Mouse (Mus musculus) thymus, postnatal 36 days (tissue): Measurements from ENCODE around the gene Nicn1.
"Not testable (repeated sequence)": the region's sequence is repeated elsewhere in the genome, so short reads cannot be mapped to it uniquely, and the experiment has no call there.

ENCODE experiments used
- DNase-seq, 2 experiments: peaks; one replicate each; pipeline ENCODE4 v3.0.0; 2022; ENCODE audit warnings: mixed read lengths in 2 of 2

The Nicn1 gene

DNA sequence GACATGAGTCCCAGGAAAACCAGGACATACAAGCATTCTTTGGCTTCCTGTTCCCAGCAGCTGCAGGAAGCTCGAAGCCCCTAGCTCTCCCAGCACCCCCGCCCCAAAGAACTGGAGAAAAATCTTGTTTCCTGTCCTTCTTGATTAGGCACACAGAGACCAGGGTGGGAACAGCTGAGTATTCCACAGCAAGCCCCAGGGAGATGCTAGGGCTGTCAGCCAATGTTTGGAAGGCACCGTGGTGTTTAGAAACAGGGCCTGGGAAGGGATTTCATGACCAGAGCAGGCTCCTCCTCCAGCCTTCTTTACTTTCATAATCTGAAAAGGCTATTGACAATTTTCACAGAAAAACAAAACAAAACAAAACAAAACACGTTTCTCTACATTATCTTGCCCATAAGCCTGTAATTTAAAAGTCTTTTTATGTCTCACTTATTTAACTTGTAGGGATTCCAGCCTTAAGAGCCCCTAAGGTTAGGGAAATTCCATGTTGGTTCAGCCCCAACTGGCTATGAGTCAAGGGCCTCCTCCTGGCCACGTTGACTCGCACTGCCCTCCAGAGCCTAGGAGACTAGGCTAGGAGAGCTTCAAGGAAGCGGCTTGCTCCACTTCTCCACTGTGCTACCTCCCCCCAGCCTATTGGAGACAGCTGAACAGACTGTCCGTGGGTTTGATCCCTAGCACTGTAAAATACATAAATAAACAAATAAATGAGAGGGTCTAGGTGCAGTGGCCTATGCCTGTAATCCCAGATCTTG is 10.0 kb upstream of the Nicn1 start:
- no peak for DNase-seq

DNA sequence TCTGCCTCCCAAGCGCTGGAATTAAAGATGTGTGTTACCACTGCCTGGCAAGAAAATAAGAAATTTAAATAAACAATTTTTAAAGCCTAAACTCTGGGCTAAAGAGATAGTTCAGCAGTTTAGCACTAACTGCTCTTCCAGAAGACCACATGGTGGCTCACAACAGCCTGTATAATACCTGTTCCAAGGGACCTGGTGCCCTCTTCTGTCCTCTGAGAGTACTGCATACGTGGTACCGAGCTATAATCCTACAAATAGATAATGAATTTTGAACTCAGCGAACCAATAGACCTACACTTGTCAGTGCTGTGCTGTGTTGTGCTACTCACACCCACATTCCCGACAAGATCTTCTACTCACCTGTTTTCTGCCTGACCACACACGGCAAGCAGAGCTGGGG is 5.8 kb upstream of the Nicn1 start:
- peak; percentile 60 to 72 for DNase-seq

DNA sequence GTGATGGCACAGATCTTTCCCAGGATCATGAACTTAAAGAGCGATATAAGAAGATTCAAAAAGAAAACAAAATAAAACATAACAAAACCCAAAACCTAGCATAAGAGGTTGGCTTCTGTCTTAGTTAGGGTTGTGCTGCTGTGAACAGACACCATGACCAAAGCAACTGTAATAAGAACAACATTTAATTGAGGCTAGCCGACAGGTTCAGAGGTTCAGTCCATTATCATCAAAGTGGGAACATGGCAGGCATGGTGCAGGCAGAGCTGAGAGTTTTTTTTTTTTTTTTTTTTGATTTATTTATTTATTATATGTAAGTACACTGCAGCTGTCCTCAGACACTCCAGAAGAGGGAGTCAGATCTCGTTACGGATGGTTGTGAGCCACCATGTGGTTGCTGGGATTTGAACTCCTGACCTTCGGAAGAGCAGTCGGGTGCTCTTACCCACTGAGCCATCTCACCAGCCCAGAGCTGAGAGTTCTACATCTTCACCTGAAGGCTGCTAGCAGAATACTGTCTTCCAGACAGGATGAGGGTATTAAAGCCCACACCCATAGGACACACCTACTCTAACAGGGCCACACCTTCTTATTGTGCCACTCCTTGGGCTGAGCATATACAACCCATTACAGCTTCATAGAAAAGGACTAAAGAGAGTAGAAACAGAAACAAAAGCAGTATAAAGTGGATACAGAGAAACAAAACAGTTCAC is 2.5 kb upstream of the Nicn1 start:
- DNase-seq: not testable (repeated sequence)

DNA sequence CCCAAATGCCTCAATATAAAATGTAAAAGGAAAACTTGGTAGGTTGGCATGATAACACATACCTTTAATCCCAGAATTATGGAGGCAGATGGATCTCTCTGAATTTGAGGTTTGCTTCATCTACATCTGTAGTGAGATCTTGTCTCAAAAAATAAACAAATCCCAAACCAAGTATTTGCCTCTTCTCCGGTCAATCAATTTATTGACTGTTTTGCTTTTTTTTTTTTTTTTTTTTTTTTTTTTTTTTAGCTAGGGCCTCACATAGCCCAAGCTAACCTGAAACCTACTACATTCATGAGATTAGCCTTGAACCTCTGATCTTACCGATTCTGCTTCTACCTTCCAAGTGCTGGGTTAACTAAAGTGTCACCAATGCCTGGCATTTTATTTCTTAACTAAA is 882 bp upstream of the Nicn1 start:
- DNase-seq: no peak

DNA sequence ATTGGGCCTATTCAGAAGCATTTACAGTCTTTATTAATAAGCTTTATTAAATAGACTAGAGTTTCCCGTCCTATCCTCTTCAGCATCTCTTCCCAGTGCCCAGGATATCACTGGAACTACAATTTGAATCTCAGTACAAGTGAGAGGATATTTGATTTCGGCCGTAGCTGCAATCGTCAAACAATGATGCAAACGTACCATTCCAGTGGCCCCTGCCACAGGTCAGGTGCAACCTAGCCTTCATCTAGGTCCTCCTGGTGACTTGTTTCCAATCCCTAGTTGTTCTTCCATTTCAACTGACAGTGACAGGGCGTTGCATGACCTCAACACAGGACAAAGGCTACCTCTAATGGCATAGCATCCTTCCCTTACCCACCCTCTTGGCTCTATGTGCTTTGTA is 544 bp downstream of the Nicn1 start:
- no peak for DNase-seq

DNA sequence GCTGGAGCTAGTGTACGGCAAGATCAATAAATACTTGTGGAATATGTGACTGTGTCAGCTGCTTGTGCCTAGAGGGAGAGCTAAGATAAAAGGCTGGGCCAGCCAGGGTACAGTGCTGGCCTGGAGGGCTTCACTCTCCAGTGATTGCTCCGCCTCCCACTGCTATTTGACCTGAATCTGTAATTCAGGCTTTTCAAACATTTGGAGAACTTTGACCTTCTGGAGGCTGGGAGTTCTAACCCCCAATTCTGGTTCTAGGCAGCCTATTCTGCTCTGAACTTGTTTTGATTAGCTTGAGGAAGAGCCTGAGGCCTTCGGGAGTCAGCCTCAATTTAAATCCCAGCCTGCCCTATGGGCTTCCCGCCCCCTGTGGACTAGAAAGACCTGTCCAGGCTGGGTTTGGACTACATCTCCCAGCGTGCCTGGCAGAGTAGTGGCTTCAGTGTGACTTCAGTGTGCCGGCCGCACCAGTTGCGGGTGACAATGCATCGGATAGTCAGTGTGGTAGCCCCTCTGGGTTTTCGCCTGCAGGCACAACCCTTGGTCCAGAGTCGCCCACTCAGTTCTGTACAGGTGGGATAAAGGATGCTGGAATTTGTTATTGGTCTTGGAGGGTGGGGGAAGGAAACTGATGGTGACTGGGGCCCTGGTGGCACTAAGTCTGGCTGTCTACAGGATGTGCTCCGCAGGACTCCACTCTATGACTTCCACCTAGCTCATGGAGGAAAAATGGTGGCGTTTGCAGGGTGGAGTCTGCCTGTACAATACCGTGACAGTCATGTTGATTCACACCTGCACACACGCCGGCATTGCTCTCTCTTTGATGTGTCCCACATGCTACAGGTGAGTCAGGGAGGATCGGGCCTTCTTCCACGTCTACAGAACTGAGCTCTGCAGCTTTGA is 6.5 kb downstream of the Nicn1 start, which contains the start of gene Amt:
Gene Amt (plus strand): TSS at position 401 of the 903 bp plus-strand sequence.
- DNase-seq: no peak

DNA sequence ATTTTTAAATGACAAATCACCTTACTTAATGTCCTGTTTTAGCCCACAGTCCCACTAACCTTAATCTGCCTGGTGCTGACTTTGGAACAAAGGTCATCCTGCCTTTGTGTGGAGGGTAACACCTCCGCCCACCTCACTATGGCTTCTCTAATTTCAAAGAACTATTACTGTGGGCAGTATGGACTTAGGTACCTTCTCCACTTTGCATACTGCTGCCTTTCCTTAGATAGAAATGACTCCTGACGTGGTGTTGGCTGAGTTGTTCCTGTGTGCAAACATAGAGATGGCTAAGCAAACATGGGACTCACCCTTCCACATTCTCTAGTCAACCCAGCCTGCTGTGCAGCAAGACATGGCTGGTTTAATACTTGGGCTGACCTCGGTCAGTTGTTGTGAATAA is 11.6 kb downstream of the Nicn1 start:
- DNase-seq: no peak

DNA sequence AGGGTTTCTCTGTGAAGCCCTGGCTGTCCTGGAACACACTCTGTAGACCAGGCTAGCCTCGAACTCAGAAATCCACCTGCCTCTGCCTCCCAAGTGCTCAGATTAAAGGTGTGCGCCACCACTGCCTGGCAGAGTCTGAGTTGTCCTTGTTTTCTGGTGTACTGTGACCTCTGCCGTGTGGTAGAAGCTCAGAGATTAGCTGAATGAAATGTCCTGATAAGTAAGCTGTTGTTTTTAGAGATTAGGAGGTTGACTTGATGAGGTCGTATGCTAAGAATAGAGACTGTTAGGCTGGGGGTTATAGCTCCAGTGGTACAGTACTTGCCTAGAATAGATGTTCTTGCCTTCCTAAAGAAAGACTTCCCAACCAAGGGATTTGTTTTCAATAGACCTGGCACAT is 14.5 kb downstream of the Nicn1 start:
- DNase-seq: no peak

DNA sequence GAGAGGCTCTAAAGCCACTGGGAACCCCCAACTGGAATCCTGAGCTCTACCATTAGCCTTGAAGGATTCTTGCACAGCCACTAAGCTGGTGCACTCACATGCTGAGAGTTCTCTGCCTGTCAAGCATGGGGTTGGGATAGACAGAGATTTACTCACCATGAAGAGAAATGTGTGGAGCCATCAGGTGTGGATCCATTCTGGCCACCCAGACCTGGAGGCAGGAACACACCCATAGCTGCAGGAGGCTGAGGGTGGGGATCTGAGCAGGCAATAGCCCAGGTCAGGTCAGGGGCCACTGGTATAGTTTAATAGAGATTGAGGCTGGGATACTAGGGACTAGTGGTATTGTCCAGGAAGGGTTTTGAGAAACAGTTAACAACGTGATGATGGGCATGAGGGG is 14.9 kb downstream of the Nicn1 start:
- peak; percentile 6 to 37 for DNase-seq

DNA sequence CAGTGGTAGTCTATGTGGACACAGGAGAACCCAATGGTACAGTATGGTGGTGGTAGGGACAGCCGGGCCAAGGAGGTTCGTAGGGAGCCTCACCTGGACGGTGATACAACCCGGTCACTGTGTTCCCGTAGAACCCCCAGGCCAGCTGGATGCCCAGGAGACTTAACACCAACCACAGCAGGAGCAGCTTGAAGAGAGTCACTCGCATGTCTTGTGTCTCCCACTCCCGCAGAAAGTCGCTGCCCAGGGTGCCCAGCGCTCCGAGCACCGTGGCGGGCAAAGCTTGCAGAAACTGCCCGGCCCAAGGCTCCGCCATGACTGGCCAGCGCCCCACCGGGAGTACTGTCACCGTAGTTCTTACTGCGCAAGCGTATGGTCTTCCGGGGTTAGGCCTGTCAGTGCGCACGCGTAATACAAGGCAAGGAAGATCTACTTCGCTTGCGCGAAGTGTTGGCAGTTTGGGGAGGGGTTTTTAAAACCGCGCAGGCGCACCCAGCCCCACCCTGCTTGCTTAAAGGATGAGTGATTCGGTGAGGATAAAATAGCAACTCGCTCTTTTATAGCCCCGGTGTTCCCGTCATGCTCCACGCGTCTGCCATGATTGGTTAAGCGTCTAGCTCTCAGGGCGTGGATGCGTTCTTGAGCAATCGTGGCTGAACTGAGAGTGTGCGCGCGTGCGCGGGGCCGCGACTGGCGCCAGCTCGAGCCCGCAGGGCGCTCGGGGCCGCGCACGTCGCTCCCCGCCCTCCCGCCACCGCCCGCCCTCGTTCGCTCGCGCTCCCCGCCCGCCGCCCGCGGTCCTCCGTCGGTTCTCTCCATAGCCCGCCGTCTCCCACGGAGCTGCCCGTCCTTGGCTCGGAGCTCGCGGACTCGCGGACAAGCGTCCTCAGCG is 15.6 kb downstream of the Nicn1 start, which contains the start of the genes Rhoa and Tcta:
Gene Rhoa (plus strand): TSS at position 501 of the 892 bp plus-strand sequence.
Gene Tcta (minus strand): TSS at position 532 of the 892 bp plus-strand sequence.
- peak; percentile 97 to 99 for DNase-seq

DNA sequence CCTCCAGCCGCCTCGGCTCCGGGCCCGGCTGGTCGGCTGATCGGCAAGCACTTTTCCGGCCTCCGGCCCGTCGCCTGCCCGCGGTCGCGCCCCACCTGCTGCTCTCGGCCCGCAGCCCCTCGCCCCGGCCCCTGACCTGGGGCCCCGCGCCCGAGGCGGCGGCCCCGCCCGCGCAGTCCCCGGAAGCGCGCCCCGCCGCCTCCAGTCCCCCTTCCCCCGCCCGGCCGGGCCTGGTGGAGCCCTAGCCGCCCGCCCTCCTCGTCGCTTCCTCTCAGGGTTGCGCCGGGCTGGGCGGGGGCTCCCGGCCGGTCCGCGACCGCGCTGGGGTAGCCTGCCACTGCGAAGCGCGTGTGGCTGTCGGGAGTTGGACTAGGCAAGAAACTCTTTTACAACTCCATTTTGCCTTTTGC is 16.3 kb downstream of the Nicn1 start:
- DNase-seq: peak; percentile 86 to 91

DNA sequence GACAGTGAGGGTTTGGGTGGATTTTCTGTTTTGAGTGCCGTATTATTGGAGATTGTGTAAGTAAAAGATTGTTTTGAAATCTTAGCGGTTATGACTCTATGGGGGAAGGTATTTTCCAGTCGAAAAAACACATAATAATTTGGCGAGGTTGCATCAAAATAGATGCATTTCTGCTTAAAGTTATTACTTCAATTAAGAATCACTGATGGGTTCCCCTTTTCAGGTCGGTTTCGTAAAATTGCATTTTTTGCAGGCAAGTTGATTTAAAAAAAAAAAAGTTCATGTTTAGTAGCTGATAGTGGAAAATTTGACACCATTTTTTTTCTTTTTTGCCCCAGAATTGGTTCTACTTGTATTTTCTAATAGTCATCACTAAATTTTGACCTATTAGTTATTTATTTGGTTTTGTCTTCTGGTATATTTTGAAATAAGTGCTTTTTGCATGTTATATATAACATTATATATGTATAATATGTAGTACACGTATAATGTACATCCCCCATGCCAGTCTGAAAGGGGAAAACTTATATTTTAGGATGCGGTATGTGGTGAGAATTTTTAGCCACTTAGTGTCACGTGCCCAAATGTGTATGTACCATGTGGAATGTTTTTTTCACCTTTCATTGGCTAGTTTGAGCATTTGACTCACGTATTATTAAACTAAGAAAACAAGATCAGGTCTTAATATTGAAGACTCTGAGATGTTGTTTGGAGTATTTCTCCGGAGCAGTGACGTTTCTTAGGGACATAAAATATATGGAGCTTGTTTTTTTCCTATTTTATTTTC is 17.0 kb downstream of the Nicn1 start:
- no peak for DNase-seq

DNA sequence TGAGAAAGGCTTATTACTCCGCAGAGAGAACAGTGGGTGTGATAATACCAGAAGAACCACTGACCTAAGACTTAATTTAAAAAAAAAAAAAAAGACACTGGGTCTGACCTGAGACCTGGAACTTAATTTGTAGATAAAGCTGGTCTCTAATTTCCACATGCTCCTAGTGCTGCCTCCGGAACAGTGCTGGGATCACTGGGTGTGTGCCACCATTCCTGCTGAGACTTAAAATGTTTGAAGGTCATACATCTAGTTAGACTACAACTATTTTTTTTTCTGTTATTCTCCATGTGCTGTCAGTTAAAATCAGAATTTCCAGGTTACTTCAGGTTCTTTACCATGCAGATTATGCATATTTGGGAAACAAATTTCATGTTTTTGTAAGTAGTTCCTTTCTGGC is 17.9 kb downstream of the Nicn1 start:
- no peak for DNase-seq

DNA sequence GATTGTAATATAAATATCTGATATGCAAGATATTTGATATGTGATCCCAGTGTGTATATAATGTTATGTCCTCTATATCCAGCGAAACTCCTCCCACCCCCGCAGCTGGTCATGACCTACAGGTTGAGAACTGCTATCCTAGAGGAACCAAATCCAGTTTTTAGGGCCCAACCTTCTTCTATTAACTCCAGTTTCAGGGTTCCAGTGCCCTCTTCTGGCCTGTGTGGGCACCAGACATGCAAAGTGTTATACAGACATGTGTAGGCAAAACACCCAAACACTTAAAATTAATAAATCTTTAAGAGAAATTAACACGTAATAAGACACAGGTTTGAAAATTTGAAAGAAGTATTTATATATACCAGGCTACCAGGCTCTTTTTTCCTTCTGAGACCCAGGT is 27.3 kb downstream of the Nicn1 start:
- no peak for DNase-seq

DNA sequence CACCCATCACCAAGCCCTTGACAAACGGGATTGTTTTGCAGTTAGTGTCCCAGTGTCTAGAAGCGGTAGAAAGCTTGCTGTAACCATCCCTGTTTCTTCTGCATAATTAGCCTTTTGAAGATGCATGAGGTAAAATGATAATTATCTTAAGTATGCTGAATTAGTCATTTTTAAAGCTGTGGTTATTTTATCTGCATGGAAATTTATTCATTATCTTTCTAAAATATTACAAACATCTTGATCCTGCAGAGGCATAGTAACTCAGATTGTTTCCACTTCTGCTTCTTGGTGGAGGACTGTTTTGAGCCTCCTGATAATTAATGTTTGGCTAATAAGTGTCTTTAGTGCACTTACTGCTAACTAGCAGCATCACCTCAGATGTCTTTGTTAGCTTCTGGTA is 28.2 kb downstream of the Nicn1 start:
- DNase-seq: no peak

DNA sequence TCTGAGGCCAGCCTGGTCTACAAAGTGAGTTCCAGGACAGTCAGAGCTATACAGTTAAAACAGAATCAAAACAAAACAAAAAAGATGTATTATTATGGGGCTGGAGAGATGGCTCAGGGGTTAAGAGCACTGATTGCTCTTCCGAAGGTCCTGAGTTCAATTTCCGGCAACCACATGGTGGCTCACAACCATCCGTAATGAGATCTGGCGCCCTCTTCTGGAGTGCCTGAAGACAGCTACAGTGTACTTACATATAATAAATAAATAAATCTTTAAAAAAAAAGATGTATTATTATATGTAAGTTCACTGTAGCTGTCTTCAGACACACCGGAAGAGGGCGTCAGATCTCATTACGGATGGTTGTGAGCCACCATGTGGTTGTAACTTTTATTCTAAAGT is 31.8 kb downstream of the Nicn1 start:
- not testable (repeated sequence) for DNase-seq

DNA sequence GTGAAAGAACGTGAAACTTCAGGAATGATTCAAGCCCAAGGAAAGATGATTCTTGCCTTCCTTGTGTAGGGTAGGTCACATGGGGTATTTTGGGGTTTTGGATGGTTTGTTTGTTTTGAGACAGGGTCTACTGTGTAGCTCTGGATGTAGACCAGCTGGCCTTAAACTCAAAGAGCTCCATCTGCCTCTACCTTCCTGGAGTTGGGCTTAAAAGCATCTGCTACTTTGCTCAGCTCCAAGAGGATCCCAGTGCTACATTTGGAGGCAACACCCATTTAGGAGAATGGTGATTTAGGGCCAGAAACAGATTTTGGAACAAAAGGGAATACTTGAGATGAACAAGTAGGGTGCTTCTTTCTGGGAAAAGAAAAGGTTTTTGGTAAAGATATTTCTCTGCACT is 34.6 kb downstream of the Nicn1 start:
- DNase-seq: no peak

DNA sequence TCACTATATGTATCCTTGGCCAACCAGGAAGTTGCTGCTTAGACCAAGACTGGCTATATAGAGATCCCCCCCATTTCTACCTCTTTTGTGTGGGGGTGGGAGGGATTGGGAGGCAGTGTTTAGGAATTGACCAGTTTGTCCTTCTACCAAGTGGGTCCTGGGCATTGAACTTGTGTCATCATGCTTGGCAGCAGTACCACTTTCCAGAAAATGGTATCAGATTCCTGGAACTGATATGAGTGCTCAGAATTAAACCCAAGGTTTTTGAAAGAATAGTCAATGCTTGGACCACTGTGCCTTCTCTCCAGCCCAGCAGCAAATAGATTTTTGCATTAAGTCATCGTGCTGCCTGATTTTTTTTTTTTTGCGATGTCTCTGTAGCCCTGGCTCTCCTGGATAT is 35.6 kb downstream of the Nicn1 start:
- DNase-seq: no peak

DNA sequence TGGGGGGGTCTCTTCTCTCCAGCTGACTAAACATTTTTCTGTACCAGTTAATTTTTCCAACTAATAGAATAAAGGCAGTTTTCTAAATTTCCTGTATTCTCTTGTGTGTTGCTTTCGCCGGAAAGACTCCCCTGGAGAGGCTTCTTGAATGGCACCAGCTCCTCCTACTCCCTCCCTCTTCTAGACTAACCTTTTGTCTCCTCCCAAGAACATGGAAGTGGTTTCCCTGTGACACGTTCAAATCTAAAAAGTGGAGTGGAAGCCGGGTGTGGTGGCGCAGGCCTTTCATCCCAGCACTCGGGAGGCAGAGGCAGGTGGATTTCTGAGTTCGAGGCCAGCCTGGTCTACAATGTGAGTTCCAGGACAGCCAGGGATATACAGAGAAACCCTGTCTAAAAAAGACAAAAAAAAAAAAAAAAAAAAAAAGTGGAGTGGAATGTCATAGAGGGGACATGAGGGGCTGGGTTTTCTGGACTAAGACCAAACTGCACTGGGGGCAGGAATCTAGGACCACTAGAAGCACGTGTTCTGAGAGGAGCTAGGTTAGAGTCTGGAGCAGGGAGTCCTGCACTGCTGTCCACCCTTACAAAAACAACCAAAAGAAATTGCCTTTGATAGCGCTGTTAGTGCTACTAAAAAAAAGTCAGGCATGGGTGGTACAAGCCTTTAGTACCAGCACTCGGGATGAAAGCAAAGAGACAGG is 47.8 kb downstream of the Nicn1 start:
- no peak for DNase-seq

DNA sequence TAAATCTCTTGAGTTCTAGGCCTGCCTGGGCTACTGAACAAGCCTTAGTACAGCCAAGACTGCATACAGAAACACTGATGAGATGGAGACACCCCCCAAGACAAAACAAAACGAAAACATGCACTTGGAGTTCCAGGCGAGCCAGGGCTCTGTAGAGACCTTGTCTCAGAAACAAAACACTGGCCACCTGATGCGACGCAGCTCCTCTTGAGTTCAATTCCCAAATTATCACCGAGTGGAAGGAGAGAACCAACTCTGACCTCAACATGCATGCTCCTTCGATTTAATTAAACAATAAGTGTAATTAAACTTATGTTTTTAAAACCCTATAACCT is 48.3 kb downstream of the Nicn1 start:
- DNase-seq: no peak
